ENCODE assay signal across 24 mouse cellular contexts in genomic region chr13:114735066-114735465, GRCm38 (mm10).
DNase-seq lines count a peak whose midpoint lies in the region; ATAC-seq and TF ChIP-seq lines count a peak whose summit lies in the region.
"Had no signal": no experiment of that assay in that cellular context is flagged by ENCODE, and none has a peak within 500 bp of the region (broad histone marks: within the 10 kb centered on the region; RNA-seq: fewer than 3 reads in every experiment).

No protein-coding gene starts in this region.

- no peak for TF ChIP-seq CTCF in liver, postnatal 0 days (IDR thresholded peaks at IDR 0.05; ENCODE audit: low read depth)
- TF ChIP-seq CTCF in embryonic fibroblast, embryonic 13.5 days (IDR thresholded peaks at IDR 0.05; ENCODE audit: borderline replicate concordance, insufficient read depth, low read length), result no peak

- H3K9me3 ChIP-seq in liver, postnatal 0 days (ENCODE audit: low read length), result no peaks in the 10 kb centered on the region
- H3K9me3 ChIP-seq: embryonic facial prominence, embryonic 10.5 days; forebrain, embryonic 13.5 days; hindbrain, embryonic 15.5 days; intestine, embryonic 15.5 days; limb, embryonic 10.5 days; midbrain, embryonic 12.5 days had no signal

- no peak overlapping the region for H3K27ac ChIP-seq in liver, postnatal 0 days (ENCODE audit: low read depth)
- H3K27ac ChIP-seq in embryonic fibroblast, embryonic 13.5 days (ENCODE audit: insufficient read depth, low read length), result peak overlapping the region; percentile 83
- H3K27ac ChIP-seq: embryonic facial prominence, embryonic 10.5 days; forebrain, embryonic 13.5 days; hindbrain, embryonic 15.5 days; intestine, embryonic 15.5 days; left cerebral cortex, adult 2 months; limb, embryonic 10.5 days; macrophage; midbrain, embryonic 12.5 days had no signal

- no peaks in the 10 kb centered on the region for H3K27me3 ChIP-seq in liver, postnatal 0 days (ENCODE audit: insufficient read depth, low read length)
- H3K27me3 ChIP-seq: forebrain, embryonic 13.5 days; hindbrain, embryonic 15.5 days; intestine, embryonic 15.5 days; midbrain, embryonic 12.5 days had no signal

- H3K4me2 ChIP-seq in liver, postnatal 0 days (ENCODE audit: low read depth, low read length), result no peak overlapping the region
- H3K4me2 ChIP-seq: forebrain, embryonic 13.5 days; heart, embryonic 11.5 days; hindbrain, embryonic 15.5 days; intestine, embryonic 15.5 days; liver, embryonic 11.5 days; midbrain, embryonic 12.5 days had no signal

- no peak for TF ChIP-seq POLR2A in embryonic fibroblast, embryonic 13.5 days (IDR thresholded peaks at IDR 0.05; ENCODE audit: low read depth, low read length)

- H3K4me1 ChIP-seq in liver, postnatal 0 days (ENCODE audit: insufficient read depth), result no peaks in the 10 kb centered on the region
- H3K4me1 ChIP-seq in embryonic fibroblast, embryonic 13.5 days (ENCODE audit: control insufficient read depth, insufficient read depth, low read length), result peaks cover 5% of the 10 kb centered on the region
- H3K4me1 ChIP-seq: embryonic facial prominence, embryonic 10.5 days; forebrain, embryonic 13.5 days; hindbrain, embryonic 15.5 days; intestine, embryonic 15.5 days; limb, embryonic 10.5 days; midbrain, embryonic 12.5 days had no signal

- H3K36me3 ChIP-seq in liver, postnatal 0 days (replicated peaks; ENCODE audit: insufficient read depth, low read length), result no peaks in the 10 kb centered on the region
- H3K36me3 ChIP-seq: embryonic facial prominence, embryonic 10.5 days; hindbrain, embryonic 15.5 days; intestine, embryonic 15.5 days; limb, embryonic 10.5 days; midbrain, embryonic 12.5 days had no signal

- peak; percentile 40; the same call in 1 of the 2 replicates for ATAC-seq in liver, postnatal 0 days
- ATAC-seq in erythroid progenitor cell, adult 5-6 weeks (replicated peaks; ENCODE audit: low FRiP score, poor library complexity, severe bottlenecking), result no peak
- ATAC-seq: forebrain, embryonic 13.5 days; intestine, embryonic 15.5 days had no signal

- WGBS in liver, postnatal 0 days (ENCODE audit: insufficient replicate concordance), result 38% methylated on average over 7 of the region's 7 CpGs

- TF ChIP-seq EP300 in liver, postnatal 0 days (IDR thresholded peaks at IDR 0.05; ENCODE audit: low read depth), result 0 out of 2 replicates have a peak, but pooled peaks have one; percentile 23

- DNase-seq in liver, postnatal 0 days, result no peak
- DNase-seq in liver, result no peak
- peak; percentile 47 for DNase-seq in adrenal gland, adult 8-10 months
- DNase-seq in thymus, postnatal 0 days (ENCODE audit: low spot score), result no peak
- DNase-seq in gastrocnemius, postnatal 36 days, result no peak
- DNase-seq: cerebellum, adult 2 months; cerebellum, postnatal 36 days; kidney, adult 9 months; kidney, postnatal 4 days; layer of hippocampus, adult 9-11 months; lung, adult 2 months; right cerebral cortex, postnatal 14 days had no signal

- H3K4me3 ChIP-seq in liver, postnatal 0 days (ENCODE audit: low read depth, low read length), result no peak overlapping the region
- no peak overlapping the region for H3K4me3 ChIP-seq in embryonic fibroblast, embryonic 13.5 days (ENCODE audit: insufficient read depth, low read length)
- H3K4me3 ChIP-seq: embryonic facial prominence, embryonic 10.5 days; forebrain, embryonic 13.5 days; hindbrain, embryonic 15.5 days; intestine, embryonic 15.5 days; left cerebral cortex, adult 2 months; limb, embryonic 10.5 days; midbrain, embryonic 12.5 days had no signal

- intact Hi-C loops in gastrocnemius, postnatal 36 days (cut with DNase I), result no loop called here

- H3K9ac ChIP-seq in liver, postnatal 0 days (replicated peaks), result no peak overlapping the region
- H3K9ac ChIP-seq: forebrain, embryonic 13.5 days; hindbrain, embryonic 15.5 days; intestine, embryonic 15.5 days; midbrain, embryonic 12.5 days had no signal
